Mouse (Mus musculus) brain, embryonic 14.5 days (tissue): ENCODE measurements around the gene Kctd15. TPM values are rescaled to one million over a fixed set of nuclear protein-coding genes. Genes with fewer than 3 reads are reported as not detected.

Experiments used
- DNase-seq: peaks from one replicate; pipeline ENCODE4 v3.0.0-alpha.2; 2011; ENCODE audit warnings: low read depth
- CTCF ChIP-seq: fragments of 200-500 bp; IDR thresholded peaks from 2 replicates; pipeline ENCODE4 v1.5.1; 2012; ENCODE audit warnings: inconsistent platforms, mild to moderate bottlenecking, moderate library complexity, borderline replicate concordance; ENCODE audit not compliant: insufficient read depth, insufficient read length; ENCODE audit errors: extremely low read depth
- POLR2A ChIP-seq: fragments of 200-500 bp; IDR thresholded peaks from 2 replicates; pipeline ENCODE4 v1.6.1; 2012; ENCODE audit warnings: mild to moderate bottlenecking, inconsistent platforms, borderline replicate concordance; ENCODE audit not compliant: poor library complexity, insufficient read depth, insufficient read length, severe bottlenecking; ENCODE audit errors: extremely low read depth
- polyA plus RNA-seq: library from polyadenylated mRNA; depleted of rRNA; stranded (reverse); fragments of >200 nt; gene quantifications from 2 replicates; pipeline ENCODE4 v1.2.3, GENCODE M21; 2012; rRNA removed

Kctd15 gene
- 99.9 and 119 TPM in 2 replicates for polyA plus RNA-seq

DNA sequence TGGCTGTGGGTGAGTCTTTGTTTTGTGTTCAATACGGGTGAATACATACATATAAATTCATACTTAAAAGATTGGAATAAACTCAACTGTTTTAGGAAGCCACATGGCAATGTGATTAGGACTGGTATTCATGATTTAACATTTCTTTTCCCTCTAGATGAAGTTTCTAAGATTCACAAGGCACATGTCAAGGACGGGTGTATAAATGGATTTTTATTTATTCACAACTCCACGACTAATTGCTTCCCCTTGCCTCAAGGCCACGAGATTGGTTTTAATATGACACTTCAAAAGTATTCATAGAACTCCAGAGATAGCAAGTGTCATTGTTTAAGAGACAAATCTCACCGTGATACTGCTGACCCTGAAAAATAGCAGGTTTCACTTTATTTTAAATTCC lies at the start of gene Kctd15:
Kctd15 (minus strand) TSS at position 101 of the 400 bp plus-strand sequence.
- TF ChIP-seq CTCF (no peak), POLR2A (no peak)
- DNase-seq: no peak

DNA sequence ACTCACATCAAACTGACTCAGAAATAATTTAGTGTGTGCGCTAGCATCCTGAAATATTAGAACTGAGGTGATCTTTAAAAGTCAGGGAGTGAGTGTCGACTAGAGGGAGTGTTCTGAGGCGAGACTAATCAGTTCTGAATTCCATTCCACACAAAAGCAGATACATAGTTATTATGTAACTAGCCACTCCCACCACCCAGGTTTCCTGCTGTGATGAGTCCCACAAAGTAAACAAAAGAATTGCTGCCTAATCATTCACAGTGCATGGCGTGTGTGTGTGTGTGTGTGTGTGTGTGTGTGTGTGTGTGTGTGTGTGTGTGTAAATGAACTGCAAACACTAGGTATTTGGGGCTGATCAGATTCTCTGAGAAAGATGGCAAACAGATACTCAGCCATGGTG lies 47.9 kb upstream of the Kctd15 start:
- TF ChIP-seq CTCF: no peak
- TF ChIP-seq POLR2A: no peak

GRCm38 (mm10) chr7:34703437-34703836 lies 46.9 kb upstream of the Kctd15 start:
- DNase-seq: no peak

More for the DNA sequence above, 47.9 kb upstream of the Kctd15 start:
- DNase-seq: no peak

DNA sequence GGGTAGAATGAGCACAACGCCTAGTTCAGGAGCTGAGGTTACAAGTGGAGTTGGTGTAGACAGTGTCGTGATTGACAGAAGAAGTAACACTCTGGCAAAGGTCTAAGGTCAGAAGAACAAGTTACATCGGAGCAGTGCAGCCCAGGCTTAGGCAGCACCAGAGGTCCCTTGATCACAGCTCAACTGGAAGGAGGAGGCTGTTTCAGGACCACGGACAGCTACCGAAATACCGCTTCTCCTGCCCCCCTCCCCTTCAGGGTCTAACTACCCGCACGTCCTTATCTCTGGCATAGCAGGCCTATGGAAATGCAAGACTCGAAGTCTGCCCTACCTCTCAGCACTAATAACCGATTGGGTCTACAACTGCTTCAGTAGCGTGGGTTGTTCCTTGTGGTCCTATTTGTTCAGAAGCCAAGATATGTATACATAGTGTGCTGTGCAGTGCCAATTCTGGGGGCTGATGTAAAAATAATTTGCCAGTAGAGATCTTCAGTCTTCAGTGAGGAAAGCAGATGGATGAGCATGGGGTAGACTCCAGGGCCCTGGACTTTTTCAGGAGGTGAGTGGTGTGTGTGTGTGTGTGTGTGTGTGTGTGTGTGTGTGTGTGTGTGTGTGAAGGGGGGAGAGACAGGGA lies 46.3 kb upstream of the Kctd15 start:
- DNase-seq: no peak
- TF ChIP-seq CTCF (no peak), POLR2A (no peak)

More at GRCm38 (mm10) chr7:34703437-34703836, 46.9 kb upstream of the Kctd15 start:
- no peak for TF ChIP-seq POLR2A

DNA sequence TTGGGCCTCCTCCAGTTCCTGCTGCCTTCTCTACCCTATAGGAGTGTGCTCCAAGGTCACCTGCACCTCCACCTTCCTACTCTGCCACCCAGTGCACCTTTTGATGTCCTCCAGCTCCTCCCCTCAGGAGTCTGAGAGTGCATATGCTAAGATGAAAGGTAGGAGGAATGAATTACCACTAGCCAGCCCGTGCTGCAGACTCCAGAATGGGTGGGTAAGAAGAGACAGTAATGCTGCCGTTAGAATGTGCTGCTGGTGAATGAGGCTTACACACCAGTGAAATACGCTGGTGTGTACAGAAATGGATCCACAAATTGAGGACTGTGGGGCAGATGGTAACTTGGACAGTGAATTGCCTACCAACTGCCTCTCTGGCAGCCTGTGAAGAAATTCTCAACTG lies 43.4 kb upstream of the Kctd15 start:
- no peak for DNase-seq
- no peak for TF ChIP-seq CTCF
- no peak for TF ChIP-seq POLR2A

- TF ChIP-seq POLR2A (no peak), CTCF (no peak)
- DNase-seq: no peak
These were observed 41.7 kb upstream of the Kctd15 start for GRCm38 (mm10) chr7:34698221-34698620.

GRCm38 (mm10) chr7:34696086-34696485 lies 39.6 kb upstream of the Kctd15 start:
- TF ChIP-seq POLR2A (no peak), CTCF (no peak)
- no peak for DNase-seq

- TF ChIP-seq POLR2A (no peak), CTCF (no peak)
- peak; percentile 75 for DNase-seq
These were observed 38.4 kb upstream of the Kctd15 start for GRCm38 (mm10) chr7:34694898-34695297.

DNA sequence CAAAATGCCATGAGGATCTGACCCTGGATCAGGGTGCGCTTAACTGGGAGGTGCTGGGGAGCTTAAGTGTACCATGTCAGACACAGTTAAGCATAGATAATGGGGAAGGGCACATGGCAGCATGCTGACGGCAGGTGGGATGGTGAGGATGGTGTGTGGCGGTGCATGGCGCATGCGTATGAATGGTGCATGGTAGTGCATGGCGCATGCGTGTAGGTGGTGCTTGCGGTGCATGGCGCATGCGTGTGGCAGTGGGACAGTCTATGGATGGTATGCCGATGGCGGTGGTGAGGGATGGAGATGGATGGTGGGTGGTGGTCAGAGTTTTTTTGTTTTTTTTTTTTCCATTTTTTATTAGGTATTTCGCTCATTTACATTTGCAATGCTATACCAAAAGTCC lies 37.4 kb upstream of the Kctd15 start:
- TF ChIP-seq CTCF: no peak
- no peak for TF ChIP-seq POLR2A
- no peak for DNase-seq

DNA sequence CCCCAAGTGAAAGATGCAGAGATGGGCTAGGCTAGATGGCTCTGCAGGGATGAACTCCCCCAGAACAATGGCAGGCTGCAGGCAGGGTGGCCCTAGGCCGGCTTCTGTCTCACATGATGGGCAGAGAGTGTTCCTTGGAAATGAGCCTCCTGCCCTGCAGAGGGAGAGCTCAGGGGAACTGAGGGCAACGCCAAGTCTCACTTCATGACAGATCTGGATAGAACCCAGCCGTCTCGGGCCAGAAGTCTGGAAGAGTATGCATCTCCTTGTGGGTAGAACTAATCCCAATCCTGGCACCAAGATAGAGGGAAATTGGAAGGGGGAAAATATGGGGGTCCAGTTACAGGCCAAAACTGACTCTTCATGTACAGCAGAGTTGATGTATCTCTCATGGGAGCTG lies 36.5 kb upstream of the Kctd15 start:
- DNase-seq: no peak
- TF ChIP-seq CTCF: no peak
- TF ChIP-seq POLR2A: no peak

DNA sequence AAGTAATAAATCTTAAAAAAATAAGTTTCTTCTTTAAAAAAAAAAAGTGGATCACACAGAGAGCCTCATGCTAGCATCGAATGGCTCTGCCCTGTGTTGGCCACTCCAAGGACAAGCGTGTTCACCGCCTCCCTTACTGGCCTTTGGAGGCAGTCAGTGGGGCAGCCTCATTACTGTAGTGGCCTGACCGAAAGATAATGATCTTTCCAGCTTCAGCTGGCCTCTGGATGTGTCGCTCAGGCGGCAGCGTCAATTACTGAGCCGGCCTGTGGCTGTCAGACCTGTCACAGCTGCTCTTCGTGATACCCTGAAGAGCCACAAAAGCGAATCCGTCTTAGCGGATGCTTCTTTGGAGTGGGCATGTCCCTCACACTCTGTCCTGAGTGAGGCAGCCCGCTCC lies 33.6 kb upstream of the Kctd15 start:
- peak; percentile 70 for DNase-seq
- no peak for TF ChIP-seq CTCF
- TF ChIP-seq POLR2A: no peak

GRCm38 (mm10) chr7:34689028-34689427 lies 32.5 kb upstream of the Kctd15 start:
- TF ChIP-seq CTCF (no peak), POLR2A (no peak)
- no peak for DNase-seq
